Mouse (Mus musculus) left cerebral cortex, postnatal 36 days (tissue): ENCODE measurements around the gene Sorbs2. TPM values are rescaled to one million over a fixed set of nuclear protein-coding genes. Genes with fewer than 3 reads are reported as not detected.

Source experiments
- DNase-seq, 2 experiments: peaks; one replicate each; pipeline ENCODE4 v3.0.0; 2021 to 2022; ENCODE audit warnings: low spot score in 2 of 2, mixed read lengths in 1 of 2
- intact Hi-C: fragments of 180-260 bp; cut with DNase I; formaldehyde crosslinking; loops from one replicate; pipeline ENCODE4 v1.15.1; 2025
- total RNA-seq, 2 experiments: library from RNA; stranded (reverse); gene quantifications; 2 replicates each; pipeline ENCODE4 v1.2.3; 2021

Gene Sorbs2
- total RNA-seq, 2 experiments from 2014 or later: 321 to 393 TPM

GRCm38 (mm10) chr8:45775481-45775880 is 267.9 kb downstream of the Sorbs2 start:
- DNase-seq: no peak
- intact Hi-C loops: loop anchor here (10.0 kb wide), 1 partner anchor 151 kb away; no protein-coding TSS in a partner anchor

DNA sequence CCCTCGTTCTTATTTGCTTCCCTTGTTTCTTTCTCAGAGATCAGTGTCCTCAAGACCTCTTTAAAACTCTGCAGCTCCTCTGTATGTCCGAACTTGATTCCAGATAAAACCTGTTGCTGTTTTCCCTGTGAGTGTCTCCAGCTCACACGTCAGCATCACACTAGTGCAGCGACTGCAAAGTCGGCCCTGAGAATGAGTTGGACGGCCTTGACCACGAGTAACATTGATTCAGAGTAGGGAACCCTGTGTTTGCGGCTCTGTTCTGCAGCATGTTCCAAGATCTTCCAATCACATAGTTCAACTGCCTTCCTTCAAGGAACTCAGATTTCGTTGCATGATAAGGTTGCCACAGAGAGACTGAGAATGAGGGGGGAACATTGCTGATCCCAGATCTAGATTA is 268.8 kb downstream of the Sorbs2 start:
- DNase-seq: no peak
- intact Hi-C loops: loop anchor here (10.0 kb wide), 1 partner anchor 152 kb away; no protein-coding TSS in a partner anchor

DNA sequence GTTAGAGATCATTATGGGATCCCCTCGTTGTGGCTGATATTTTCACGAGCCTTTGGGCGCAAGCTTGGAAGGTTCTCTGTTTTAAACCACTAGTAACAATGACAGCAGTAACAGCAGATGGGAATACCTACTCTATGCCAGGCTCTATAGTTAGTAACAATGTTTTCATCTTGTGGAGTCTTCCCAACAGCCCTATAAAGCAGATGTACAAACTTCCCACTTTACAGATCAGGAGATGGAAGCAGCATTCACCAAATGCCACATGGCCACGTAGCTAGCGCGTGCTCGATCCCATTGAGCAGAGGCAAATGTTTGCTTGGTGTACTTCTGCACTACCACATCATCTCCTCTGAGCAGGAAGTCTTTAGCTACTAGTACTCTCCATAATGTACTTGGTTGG is 269.4 kb downstream of the Sorbs2 start:
- DNase-seq: no peak
- intact Hi-C loops: loop anchor here (10.0 kb wide), 1 partner anchor 152 kb away; no protein-coding TSS in a partner anchor

DNA sequence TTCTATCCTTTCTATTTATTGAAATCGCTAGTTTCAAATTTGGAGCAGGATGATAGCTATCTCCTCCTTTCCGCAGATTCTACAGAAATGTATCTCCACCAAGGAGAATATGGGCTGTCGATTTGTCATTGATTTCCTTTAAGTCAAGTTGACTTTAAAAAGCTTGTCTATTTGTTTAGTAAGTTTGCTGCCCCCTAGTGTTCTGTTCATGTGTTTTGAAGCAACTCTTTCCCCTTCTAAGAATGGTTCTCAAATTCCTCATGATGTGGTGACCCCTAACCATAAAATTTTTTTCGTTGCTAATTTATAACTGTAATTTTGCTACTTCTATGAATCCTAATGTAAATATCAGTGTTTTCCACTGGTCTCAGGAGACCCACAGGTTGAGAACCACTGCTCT is 273.0 kb downstream of the Sorbs2 start:
- DNase-seq: no peak
- intact Hi-C loops: loop anchor here (2.0 to 10.0 kb wide), 3 partner anchors 326 to 416 kb away; no protein-coding TSS in a partner anchor

DNA sequence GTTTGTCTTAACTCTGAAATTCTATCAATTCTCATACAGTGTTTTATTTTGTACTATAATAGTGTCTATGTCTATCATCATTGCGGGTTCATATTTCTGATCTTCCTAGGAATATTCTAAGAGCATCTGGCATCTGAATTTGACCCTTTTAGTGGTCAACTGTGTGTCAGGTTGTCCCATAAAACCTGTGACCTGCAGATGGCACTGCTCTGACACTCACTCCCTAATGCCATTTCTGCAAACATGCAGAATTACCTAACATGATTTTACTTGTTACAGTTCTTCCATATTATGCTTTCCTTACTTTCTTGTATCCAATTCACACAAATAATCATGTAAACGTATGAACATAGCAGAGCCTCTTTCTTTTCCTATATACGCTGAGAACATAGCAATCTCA is 281.0 kb downstream of the Sorbs2 start:
- DNase-seq: no peak
- intact Hi-C loops: loop anchor here (10.0 kb wide), 1 partner anchor 424 kb away; no protein-coding TSS in a partner anchor

DNA sequence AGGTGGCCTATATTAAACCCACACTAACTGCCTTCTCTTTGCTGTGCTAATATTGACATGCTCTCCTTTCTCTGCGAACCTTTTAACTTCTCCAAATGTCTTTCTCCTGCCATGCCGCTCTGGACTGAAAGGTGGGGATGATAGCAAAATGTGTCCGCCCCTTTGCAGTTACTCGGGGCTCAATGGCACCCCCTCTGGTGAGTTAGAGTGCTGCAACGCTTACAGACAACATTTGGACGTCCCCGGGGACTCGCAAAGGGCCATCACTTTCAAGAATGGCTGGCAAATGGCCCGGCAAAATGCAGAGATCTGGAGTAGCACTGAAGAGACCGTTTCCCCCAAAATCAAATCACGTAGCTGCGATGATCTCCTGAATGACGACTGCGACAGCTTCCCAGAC is 287.3 kb downstream of the Sorbs2 start:
- no peak for DNase-seq
- intact Hi-C loops: no loop called here

GRCm38 (mm10) chr8:45796331-45796740 is 288.7 kb downstream of the Sorbs2 start:
- peak; percentile 70 to 73 for DNase-seq
- intact Hi-C loops: no loop called here

DNA sequence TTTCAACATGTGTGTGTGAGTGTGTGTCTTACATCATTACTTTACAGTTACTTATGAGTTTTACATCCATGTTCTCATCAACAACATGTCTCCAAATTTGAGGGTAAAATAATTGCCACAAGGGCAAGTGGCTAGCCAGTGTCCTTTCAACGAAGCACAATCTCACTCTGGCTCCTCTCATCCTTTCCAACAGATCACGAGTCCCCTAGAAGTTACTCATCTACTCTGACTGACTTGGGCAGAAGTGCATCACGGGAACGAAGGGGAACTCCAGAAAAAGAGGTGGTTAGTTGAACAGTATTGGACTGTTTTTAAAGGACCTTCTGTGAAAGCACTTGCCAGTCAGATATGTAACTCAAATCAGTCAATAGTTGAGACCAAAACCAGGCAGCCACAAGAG is 291.9 kb downstream of the Sorbs2 start:
- no peak for DNase-seq
- intact Hi-C loops: no loop called here

GRCm38 (mm10) chr8:45808597-45808996 is 301.0 kb downstream of the Sorbs2 start:
- DNase-seq: no peak
- intact Hi-C loops: no loop called here

GRCm38 (mm10) chr8:45816765-45817426 is 309.3 kb downstream of the Sorbs2 start:
- peak in 1 of 2 experiments; percentile 52 for DNase-seq
- intact Hi-C loops: loop anchor here (1.0 kb wide), 1 partner anchor 117 kb away; the partner anchor contains the start of gene Ccdc110

DNA sequence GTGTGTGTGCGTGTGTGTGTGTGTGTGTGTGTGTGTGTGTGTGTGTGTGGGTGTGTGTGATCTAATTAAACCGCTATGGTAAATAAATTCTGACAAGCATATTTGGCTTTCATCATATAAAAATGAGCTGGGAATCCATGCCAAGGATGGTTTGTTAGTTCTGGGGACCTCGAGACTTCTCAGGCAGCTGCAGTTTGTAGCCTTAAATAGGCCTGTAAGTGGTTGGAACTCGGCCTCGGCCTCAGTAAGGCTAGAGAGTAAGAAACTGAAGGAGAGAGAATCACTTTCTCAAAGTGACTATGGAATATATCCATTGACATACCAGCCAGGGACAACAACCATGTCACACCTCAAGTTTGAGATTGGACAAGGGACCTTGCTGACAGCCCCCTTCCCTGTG is 314.1 kb downstream of the Sorbs2 start:
- no peak for DNase-seq
- intact Hi-C loops: no loop called here

DNA sequence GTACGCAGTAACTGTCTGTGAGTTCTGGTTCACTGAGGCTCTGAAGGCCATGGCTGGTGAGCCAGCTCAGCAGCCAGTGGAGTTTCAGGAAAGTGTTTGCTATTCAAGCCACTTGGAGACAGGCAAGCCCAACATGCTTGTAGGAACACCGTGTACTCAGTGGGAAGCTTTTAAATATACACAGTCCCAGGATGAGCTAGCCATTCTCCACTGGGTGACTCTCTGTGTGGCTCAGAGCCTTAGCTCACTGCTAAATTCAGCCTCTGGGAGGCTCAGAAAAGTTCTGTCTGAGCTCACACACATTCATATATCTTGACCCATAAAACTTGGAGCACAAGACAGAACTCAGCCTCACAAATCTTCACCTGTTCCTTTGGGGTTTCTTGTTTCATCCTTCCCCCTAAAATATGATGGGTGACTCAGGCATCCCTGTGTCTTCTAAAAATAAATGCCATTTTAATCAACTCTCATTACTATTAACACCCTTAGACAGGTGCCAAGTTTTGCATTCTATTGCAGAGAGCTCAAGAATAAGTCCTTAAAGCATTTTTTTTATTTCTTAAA is 322.5 kb downstream of the Sorbs2 start:
- DNase-seq: peak in 1 of 2 experiments; percentile 7
- intact Hi-C loops: no loop called here

DNA sequence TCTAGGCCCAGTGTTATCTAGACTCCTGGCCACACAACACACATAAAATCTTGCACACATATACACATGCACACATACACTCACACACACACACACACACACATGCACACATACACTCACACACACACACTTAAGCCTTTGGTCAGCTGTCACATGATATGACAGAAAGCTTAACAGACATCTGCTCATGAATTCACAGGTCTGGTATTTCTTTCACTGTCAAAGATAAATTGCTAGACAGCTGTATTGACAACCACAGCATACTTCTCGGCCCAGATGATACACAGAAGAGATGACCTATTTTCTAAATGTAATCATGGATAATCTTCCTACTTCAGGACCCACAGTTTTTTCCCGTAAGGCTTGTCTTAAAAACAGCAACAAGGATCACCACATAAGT is 326.3 kb downstream of the Sorbs2 start:
- intact Hi-C loops: no loop called here

GRCm38 (mm10) chr8:45843306-45843705 is 335.7 kb downstream of the Sorbs2 start:
- intact Hi-C loops: no loop called here
- no peak for DNase-seq

More for the DNA sequence above, 326.3 kb downstream of the Sorbs2 start:
- DNase-seq: no peak

- DNase-seq: peak; percentile 50 to 51
- intact Hi-C loops: no loop called here
These were observed 336.7 kb downstream of the Sorbs2 start for GRCm38 (mm10) chr8:45844097-45844885.

DNA sequence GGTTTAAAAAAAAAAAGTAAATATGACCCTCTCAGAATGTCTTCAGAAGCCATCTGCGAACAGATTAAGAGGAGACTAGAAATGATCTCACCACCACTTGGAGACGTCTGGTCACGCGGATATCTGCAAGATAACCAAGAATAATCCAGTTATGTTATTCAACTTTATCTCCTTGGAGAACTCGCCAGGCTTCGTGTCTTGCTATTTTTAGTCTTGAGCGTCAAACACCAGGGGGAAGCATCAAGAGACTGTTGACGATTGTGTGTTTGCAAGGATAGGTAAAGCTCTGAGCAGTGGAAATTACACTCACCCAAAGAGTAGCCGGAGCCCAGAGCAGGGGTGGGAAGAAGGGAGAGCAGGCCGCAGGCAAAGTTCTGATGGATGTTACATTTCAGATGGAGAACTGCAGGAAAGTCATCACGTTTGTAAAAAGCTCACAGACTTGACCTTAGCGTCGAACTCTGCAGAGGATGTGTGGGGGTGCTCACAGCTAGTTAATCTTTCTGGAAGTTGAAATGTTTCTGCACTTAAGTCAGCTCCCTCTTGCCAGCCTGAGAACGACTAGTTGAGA is 337.4 kb downstream of the Sorbs2 start:
- peak in 1 of 2 experiments; percentile 9 for DNase-seq
- intact Hi-C loops: no loop called here

- DNase-seq: no peak
- intact Hi-C loops: no loop called here
These were observed 338.3 kb downstream of the Sorbs2 start for GRCm38 (mm10) chr8:45845906-45846305.

GRCm38 (mm10) chr8:45855118-45855517 is 347.5 kb downstream of the Sorbs2 start:
- intact Hi-C loops: no loop called here
- DNase-seq: no peak

DNA sequence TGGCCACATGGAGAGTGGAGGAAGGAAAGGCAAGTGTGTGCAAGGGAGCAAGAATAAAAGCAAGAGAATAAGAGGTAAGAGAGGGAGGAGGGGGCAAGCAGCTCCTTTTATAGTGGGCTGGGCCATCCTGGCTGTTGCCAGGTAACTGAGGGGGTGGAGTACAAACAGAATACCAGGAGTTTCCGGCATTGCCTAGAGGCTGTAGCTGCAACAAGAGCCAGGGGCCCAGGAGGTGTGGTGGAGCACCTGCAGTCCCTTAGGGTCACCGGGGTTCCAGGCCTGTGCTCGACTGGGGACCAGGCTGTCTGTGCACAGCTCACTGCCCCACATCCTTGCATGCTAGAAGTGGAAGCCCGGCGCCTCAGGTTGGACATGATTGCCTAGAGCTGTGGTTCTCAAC is 350.1 kb downstream of the Sorbs2 start:
- no peak for DNase-seq

GRCm38 (mm10) chr8:45858391-45858790 is 350.8 kb downstream of the Sorbs2 start:
- intact Hi-C loops: no loop called here
- no peak for DNase-seq

More for the DNA sequence above, 350.1 kb downstream of the Sorbs2 start:
- intact Hi-C loops: no loop called here
